Mouse (Mus musculus) cerebellum, adult 9-11 months (tissue): ENCODE data around the gene Fgf18.
A peak's percentile ranks its signal among the peaks of the same experiment; 100 is the strongest.

ENCODE experiments used
- DNase-seq: peaks from one replicate; pipeline ENCODE4 v3.0.0; 2022

Gene Fgf18

GRCm38 (mm10) chr11:33149453-33149852, 2.3 kb upstream of the Fgf18 start:
- no peak for DNase-seq

DNA sequence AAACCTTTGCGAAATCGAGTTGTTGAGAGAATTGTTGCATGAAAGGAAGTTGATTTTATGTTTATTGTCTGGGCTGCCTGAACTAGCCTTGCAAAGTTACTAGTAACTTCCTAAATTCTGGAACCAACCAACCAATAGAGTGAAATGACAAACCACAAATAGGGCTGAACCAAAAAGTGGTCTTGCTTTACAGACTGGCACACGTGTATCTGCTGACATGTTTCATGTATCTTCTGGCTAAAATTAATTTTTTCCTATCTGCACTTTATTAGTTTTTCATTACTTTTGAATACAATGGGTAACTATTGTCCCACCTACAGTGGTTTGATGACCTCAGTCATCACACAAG, 1.9 kb upstream of the Fgf18 start:
- no peak for DNase-seq

- peak; percentile 69 for DNase-seq
Observed at GRCm38 (mm10) chr11:33148338-33149087, 1.3 kb upstream of the Fgf18 start.

DNA sequence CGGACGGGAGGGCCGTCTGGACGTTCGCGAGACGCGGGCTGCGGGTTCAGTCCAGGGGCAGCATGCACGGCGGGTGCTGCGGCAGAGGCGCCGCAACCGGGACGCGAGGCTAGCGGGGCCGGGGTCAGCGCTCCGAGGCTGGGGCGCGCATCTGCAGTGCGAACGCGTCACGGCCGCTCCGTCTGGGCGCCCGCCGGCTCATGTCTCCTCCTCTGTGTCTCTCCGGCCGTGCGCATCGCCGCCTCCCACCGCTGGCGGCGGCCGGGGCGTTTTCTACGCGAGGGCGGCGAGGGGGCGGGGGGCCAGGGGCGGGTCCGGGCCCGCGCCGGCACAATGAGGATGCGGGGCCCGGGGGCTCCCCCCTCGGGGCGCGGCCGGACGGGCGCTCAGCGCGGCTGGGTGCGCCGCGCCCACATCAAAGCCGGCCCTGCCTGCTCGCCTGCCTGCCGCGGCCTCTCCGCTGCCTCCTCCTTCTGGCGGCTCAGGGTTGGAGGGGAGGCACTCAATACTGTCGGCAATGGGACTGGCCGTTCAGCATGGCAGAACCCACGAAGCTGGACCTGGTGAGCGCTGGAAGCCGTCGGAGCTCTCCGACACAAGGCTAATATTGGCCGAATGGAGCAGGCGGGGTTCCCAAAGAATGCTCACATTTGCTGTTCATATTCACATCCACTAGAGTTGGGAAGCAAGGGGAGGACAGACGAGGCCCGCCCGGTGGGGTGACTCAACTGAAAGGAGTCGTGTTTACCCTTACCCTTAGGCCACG, 555 bp upstream of the Fgf18 start:
- DNase-seq, result no peak

DNA sequence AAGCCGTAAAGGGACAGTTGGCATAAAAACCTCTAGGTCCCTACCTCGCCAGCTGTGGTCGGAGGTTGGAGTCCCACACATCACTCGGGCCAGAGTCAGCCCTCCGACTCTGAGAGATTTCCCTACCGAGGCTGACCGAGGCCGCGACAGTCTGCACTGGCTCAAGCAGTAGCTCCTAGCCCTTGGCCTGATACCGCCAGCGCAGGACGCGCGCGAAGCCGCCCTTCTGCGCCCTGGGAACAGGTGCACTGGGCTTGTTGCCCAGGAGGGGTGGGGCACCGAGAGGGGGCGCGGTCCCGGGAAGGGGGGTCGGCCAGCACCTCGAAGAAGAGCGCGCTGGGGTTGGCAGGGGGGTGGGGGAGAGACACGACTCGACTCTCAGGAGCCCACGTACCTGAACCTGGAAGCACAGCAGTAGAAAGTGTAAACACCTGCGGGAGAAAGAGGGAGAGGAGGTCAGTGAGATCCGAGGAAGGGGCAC, 509 bp downstream of the Fgf18 start:
- DNase-seq, result peak; percentile 40

DNA sequence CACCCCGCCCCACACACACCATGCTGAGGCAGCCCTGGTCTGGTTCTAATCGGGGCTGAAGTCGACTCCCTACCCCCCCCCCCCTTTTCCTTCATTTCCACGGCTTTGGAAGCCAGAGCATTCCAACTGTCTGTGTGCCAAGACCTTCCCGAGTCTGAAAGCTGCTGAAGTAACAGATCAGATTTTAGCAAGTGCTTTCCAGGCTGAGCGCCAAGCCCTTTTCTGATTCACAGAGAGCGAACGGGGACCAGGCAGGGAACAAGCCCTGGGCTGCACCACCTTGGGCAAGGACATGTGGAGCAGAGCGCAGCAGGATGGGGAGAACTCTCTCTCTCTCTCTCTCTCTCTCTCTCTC, 1.1 kb downstream of the Fgf18 start:
- peak; percentile 63 for DNase-seq

DNA sequence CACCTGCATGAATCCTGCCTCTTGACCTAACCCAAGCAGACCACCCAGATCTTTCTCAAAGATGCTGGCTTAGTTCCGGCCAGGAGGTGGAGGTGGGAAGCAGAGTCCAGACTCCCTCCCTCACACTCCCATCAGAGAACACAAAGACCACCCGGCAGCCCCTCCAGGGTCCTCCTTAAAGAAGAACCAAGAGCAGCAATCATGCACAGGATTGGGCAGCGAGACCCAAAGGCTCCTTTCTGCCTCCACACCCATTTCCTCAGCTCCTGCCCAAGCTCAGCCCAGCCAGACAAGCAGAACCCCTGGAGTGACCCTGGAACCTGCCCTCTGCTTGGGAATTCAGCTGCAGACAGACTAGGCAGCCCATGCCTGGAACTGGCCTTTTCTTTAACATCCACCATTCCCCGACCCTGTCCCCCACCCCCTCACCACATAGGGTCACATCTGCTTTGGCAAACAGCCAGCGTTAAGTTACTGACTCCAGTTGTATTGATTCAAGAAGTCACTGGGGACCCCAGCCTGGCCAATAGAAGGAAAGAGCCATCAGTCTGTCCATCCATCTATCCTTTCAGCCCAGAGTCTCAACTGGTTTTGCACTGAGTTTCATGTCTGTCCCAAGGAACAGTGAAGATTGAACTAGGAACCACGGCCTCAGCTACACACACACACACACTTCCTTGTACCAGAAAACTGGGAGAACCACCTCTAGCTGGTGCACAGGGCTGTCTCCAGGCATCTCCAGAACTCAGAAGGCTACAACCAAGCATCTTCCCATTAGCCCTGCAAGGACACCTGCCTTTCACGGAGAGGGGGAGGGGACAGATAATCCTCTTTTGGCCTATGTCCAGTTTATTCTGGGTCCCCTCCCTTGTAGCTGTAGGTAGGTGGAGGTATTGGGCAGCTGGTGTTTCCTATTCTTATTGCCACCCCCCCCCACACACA, 1.7 kb downstream of the Fgf18 start:
- DNase-seq, result no peak

DNA sequence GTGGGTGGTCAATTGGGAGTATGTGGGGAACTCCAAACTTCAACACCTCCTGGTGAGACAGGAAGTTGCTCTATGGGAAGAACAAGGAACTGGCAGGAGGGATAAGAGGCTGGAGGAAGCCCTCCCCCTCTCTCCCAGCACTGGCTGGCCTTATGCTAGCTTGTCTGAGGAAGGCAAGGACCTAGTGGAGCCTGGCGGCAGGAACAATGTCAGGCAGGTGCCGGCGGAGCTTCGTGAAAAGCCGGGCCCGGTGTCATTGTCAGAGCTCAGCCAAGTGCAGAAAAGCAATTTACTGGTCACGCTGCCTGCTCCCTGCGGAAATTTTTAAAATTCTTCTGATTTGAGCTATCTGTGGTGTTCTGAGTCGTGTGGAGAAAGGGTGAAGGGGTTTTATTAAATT, 3.3 kb downstream of the Fgf18 start:
- DNase-seq, result no peak

GRCm38 (mm10) chr11:33142801-33143200, 4.4 kb downstream of the Fgf18 start:
- DNase-seq, result no peak

GRCm38 (mm10) chr11:33140111-33140460, 7.1 kb downstream of the Fgf18 start:
- DNase-seq, result no peak

DNA sequence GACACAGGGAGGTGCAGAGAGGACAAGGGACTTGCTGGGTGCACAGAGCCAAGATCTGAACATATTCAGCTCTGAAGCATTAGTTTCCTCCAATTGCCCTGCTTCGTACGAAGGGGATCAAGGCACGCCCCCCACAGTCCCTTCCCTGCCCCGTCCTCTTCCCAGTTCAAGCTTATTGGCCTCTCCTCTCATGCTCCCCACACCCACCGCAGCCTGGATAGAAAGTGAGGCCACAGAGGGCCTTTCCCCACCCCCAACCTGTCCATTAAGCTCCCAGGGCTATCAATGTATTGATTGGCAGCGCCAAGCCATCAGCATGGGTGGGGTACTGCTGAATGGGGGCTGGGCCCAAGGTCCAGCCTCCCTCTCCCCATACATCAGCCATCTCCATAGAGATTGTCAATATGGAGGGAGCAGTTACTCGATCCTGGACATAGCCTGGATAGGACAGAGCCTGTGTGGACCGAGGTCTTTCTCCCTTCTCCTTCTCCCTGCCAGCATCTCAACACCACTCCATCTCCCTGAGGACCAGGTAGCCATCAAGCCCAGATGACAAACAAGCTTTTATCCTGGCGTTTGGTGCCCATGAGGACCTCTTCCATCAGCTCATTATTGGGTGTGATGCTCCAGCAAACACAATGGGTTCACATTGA, 7.6 kb downstream of the Fgf18 start:
- no peak for DNase-seq

DNA sequence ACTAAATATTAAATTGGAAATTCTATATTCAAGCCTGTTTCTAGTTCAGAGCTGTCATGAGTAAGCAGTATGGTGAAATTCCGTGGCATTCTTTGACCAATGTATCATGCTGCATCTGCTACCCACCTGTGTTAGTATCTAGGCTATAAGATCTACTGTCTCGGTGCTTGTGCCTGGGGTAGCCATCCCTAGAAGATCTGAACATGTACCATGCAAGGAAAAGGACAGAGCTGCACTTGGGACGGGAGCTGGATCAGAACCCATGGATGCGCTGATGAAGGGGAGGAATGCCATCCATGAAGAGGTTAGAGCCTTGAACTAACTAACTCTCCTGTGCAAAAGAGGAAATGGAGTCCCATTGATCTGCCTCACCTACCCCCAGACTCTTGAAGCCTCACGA, 8.5 kb downstream of the Fgf18 start:
- DNase-seq, result no peak

DNA sequence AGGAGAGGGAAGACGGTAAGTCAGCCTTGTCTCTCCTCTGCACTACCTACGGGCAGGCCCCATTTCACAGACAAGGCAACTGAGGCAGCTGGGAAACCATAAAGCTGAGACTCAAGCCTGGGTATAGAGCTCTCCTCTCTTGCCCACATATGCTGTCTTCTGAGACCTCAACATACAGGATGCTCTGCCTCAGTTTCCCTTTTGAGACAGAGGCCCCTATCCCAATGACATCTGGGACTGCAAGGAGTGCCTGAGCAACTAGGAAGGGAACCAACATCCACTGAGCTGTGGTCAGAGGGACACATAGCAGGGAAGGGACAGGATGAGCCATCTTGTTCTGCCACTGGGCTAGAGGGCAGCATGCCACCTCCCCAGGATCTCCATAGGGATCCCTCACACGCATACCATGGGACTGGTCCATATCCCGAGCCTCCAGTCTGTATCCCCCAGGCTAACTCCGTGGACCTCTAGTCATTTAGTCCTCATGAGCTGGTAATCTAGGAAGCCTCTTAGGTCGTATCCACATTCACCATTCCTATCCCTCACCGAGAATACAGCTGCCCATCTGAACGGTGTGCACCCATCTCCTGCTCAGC, 12.7 kb downstream of the Fgf18 start:
- no peak for DNase-seq

- no peak for DNase-seq
Observed at GRCm38 (mm10) chr11:33132619-33133338, 14.4 kb downstream of the Fgf18 start.

GRCm38 (mm10) chr11:33127058-33127457, 20.1 kb downstream of the Fgf18 start:
- no peak for DNase-seq

DNA sequence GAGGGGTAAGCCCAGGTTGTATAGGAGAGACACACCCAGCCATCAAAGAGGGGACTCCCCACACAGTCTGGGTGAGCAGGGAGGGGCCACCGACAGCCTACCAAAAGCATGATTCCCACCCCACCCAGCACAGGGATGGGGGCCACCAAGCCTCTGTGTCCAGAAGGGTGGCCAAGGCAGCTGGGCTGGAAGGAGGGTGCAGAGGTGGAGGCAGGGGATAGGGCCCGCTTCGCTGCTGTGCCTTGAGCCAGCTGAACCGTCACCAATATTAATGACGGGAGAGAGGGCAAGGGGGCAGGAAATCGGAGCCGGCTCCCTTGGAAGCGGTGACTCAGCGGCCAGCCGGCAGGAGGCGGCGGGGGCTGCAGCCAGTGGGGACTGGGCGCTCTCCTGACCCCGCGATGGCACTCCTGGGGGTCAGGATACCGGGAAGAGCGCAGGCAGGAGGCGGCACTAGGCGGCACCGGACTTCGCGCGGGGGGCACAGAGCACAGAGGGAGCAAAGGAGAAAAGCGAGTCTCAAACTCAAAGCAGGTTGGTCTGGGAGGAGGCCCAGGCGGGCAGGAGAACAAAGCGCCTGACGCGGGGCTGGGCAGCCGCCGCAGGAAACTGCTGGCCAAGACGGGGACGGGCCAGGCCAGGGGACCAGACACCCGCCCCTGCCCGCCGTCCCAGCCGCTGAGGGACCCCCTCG, 24.5 kb downstream of the Fgf18 start:
- no peak for DNase-seq

GRCm38 (mm10) chr11:33119556-33119955, 27.6 kb downstream of the Fgf18 start:
- no peak for DNase-seq

DNA sequence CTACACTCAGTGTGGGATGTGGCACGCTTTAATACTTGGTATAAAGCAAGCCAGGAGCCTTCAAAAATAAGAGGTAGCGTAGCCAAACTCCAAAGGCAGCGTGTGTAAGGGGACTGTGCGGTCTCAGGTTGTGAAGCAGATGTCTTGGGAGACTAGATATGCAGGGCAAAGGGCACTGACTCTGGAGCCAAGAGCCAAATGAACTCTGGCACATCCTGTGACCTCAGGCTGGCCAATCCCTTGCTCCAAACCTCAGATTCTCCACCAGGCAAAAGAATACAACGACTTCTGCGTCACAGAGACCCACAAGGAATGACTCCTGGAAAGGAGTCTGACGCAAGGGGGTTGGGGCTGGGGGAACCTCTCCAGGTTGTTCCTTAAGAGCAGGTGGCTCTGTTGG, 28.1 kb downstream of the Fgf18 start:
- no peak for DNase-seq

DNA sequence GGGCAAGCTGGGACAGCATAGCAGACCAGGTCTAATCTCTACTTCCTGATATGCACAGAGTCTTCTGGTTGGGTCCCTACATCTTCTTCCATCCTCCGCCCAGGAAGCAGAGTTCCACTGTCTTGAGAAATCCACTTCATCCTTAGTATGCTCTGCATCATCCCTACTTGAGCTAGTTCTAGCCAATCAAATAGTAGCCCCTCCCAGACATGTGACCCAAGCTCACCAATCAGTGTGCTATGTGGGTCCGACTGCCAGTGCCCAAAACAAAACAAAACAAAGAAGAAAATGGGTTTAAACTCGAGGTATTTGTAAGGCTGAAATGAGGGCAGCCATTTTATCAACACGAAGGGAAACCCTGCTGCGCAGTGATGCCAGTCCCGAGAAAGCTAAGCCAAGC, 28.7 kb downstream of the Fgf18 start:
- no peak for DNase-seq

GRCm38 (mm10) chr11:33115796-33116195, 31.4 kb downstream of the Fgf18 start:
- no peak for DNase-seq

DNA sequence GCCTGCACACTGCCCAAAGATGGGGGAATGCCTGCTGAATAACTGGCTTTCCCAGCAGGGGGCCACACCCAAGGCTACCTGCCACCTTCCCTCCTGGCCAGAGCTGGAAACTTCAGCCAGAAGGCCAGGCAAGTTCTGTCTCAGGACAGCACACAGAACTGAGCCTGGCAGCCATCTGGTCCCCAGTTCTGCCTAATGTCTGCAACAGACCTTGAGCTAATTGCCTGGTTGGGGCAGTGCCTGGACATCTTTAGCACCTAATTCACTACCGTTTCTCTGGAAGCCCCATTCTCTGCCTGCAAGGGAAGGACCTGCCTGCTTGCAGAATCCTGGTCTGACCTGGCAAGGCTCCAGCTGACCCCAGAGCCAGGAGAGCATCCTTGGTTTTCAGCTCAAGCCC, 34.8 kb downstream of the Fgf18 start:
- DNase-seq, result peak; percentile 72
